Mouse (Mus musculus) CH12.LX (cell line): Measurements from ENCODE around the gene Rnase12. TPM values are rescaled to one million over a fixed set of nuclear protein-coding genes. Genes with fewer than 3 reads are reported as not detected.

Experiments
- DNase-seq: peaks from one replicate; pipeline ENCODE4 v3.0.0-alpha.2; 2013; ENCODE audit errors: extremely low read depth
- H3K27ac ChIP-seq: 2 replicates; pipeline ENCODE4 v1.5.1; 2012; ENCODE audit warnings: low read depth, mild to moderate bottlenecking, control low read depth, moderate library complexity; ENCODE audit not compliant: insufficient read depth
- H3K27me3 ChIP-seq: replicated peaks from 2 replicates; pipeline ENCODE3; 2012; ENCODE audit warnings: inconsistent platforms
- H3K36me3 ChIP-seq, 2 experiments: replicated peaks in 1 of 2; 2 replicates each; pipeline versions ENCODE3 to v1.6.1; 2012; ENCODE audit warnings: inconsistent platforms in 1 of 2, low read length in 1 of 2, mild to moderate bottlenecking in 1 of 2, mixed read lengths in 1 of 2, moderate library complexity in 1 of 2; ENCODE audit not compliant: control insufficient read depth in 1 of 2, insufficient read depth in 1 of 2
- H3K4me1 ChIP-seq, 2 experiments: 2 replicates each; pipeline ENCODE4 v1.6.1; 2012; ENCODE audit warnings: inconsistent platforms in 1 of 2, moderate library complexity in 1 of 2; ENCODE audit not compliant: insufficient read depth in 2 of 2, control insufficient read depth in 1 of 2
- H3K4me2 ChIP-seq: 2 replicates; pipeline ENCODE4 v1.6.1; 2012; ENCODE audit warnings: low read depth, mild to moderate bottlenecking, control low read depth; ENCODE audit not compliant: poor library complexity, insufficient read depth, severe bottlenecking
- H3K4me3 ChIP-seq, 3 experiments: fragments of 150-350 bp in 1 of 3; sonication (generic) in 1 of 3; replicated peaks in 1 of 3; 2 replicates each; pipeline versions ENCODE3 to v1.5.1; 2011 to 2012; ENCODE audit warnings: low read depth in 2 of 3, low read length in 2 of 3, mild to moderate bottlenecking in 2 of 3, moderate library complexity in 2 of 3, control low read depth in 1 of 3, improper control_type of control experiment in 1 of 3, inconsistent platforms in 1 of 3, mixed read lengths in 1 of 3; ENCODE audit not compliant: poor library complexity in 1 of 3
- H3K79me2 ChIP-seq: replicated peaks from 2 replicates; pipeline ENCODE4 v1.6.1; 2012; ENCODE audit warnings: mild to moderate bottlenecking, moderate library complexity; ENCODE audit not compliant: control insufficient read depth, poor library complexity, insufficient read depth, severe bottlenecking; ENCODE audit errors: extremely low read depth
- H3K9ac ChIP-seq: 2 replicates; pipeline ENCODE4 v1.6.1; 2012; ENCODE audit warnings: low read depth, mild to moderate bottlenecking, control low read depth, moderate library complexity; ENCODE audit not compliant: insufficient read depth
- H3K9me3 ChIP-seq: replicated peaks from 2 replicates; pipeline ENCODE3; 2012; ENCODE audit warnings: low read length, inconsistent platforms, mixed read lengths
- BHLHE40 ChIP-seq: IDR thresholded peaks from 2 replicates; pipeline ENCODE4 v1.6.1; 2011; ENCODE audit warnings: mild to moderate bottlenecking, low read depth, low read length, improper control_type of control experiment
- CHD1 ChIP-seq: IDR thresholded peaks from 2 replicates; pipeline ENCODE4 v1.6.1; 2012; ENCODE audit warnings: low read depth, low read length, improper control_type of control experiment, inconsistent platforms
- CHD2 ChIP-seq: IDR thresholded peaks from 2 replicates; pipeline ENCODE4 v1.6.1; 2011; ENCODE audit warnings: low read length, improper control_type of control experiment
- CTCF ChIP-seq, 2 experiments: IDR thresholded peaks in 1 of 2; conservative IDR thresholded peaks in 1 of 2; 2 replicates each; pipeline ENCODE4 v1.5.1; 2011 to 2012; ENCODE audit warnings: low read depth in 2 of 2, low read length in 2 of 2, improper control_type of control experiment in 1 of 2, inconsistent platforms in 1 of 2, mild to moderate bottlenecking in 1 of 2, moderate library complexity in 1 of 2
- ELF1 ChIP-seq: IDR thresholded peaks from 2 replicates; pipeline ENCODE4 v1.6.1; 2014; ENCODE audit warnings: low read depth, mild to moderate bottlenecking, inconsistent platforms, low read length, improper control_type of control experiment
- ETS1 ChIP-seq: conservative IDR thresholded peaks from 2 replicates; pipeline ENCODE4 v1.6.1; 2012; ENCODE audit warnings: low read depth, mild to moderate bottlenecking, inconsistent platforms, low read length, improper control_type of control experiment, moderate library complexity
- GABPA ChIP-seq: IDR thresholded peaks from 2 replicates; pipeline ENCODE4 v1.6.1; 2012; ENCODE audit warnings: low read depth, low read length, improper control_type of control experiment, inconsistent platforms; ENCODE audit not compliant: insufficient replicate concordance
- HCFC1 ChIP-seq: IDR thresholded peaks from 2 replicates; pipeline ENCODE4 v1.6.1; 2012; ENCODE audit warnings: low read depth, mild to moderate bottlenecking, inconsistent platforms, low read length, improper control_type of control experiment
- JUN ChIP-seq: IDR thresholded peaks from 2 replicates; pipeline ENCODE4 v1.6.1; 2011; ENCODE audit warnings: low read depth, mild to moderate bottlenecking, low read length, improper control_type of control experiment, moderate library complexity; ENCODE audit not compliant: insufficient read depth
- MEF2A ChIP-seq: IDR thresholded peaks from 2 replicates; pipeline ENCODE4 v1.6.1; 2014; ENCODE audit warnings: low read depth, mild to moderate bottlenecking, inconsistent platforms, low read length, improper control_type of control experiment, borderline replicate concordance
- MYC ChIP-seq: IDR thresholded peaks from 2 replicates; pipeline ENCODE4 v1.6.1; 2011; ENCODE audit warnings: low read depth, mild to moderate bottlenecking, improper control_type of control experiment, low read length
- POLR2A ChIP-seq: IDR thresholded peaks from 2 replicates; pipeline ENCODE4 v1.6.1; 2011; ENCODE audit warnings: low read depth, mild to moderate bottlenecking, improper control_type of control experiment, low read length
- POLR2AphosphoS2 ChIP-seq: IDR thresholded peaks from 2 replicates; pipeline ENCODE4 v1.6.1; 2011; ENCODE audit warnings: low read depth, low read length, improper control_type of control experiment
- RAD21 ChIP-seq: IDR thresholded peaks from 2 replicates; pipeline ENCODE4 v1.6.1; 2011; ENCODE audit warnings: low read depth, mild to moderate bottlenecking, low read length, improper control_type of control experiment, moderate library complexity
- SIN3A ChIP-seq: IDR thresholded peaks from 2 replicates; pipeline ENCODE4 v1.6.1; 2012; ENCODE audit warnings: low read length, improper control_type of control experiment, inconsistent platforms
- SMC3 ChIP-seq: IDR thresholded peaks from 2 replicates; pipeline ENCODE4 v1.6.1; 2011; ENCODE audit warnings: low read depth, low read length, improper control_type of control experiment
- TBP ChIP-seq: conservative IDR thresholded peaks from 2 replicates; pipeline ENCODE4 v1.6.1; 2011; ENCODE audit warnings: low read depth, low read length, improper control_type of control experiment
- TCF12 ChIP-seq: IDR thresholded peaks from 2 replicates; pipeline ENCODE4 v1.6.1; 2014; ENCODE audit warnings: low read depth, mild to moderate bottlenecking, inconsistent platforms, low read length, improper control_type of control experiment
- UBTF ChIP-seq: IDR thresholded peaks from 2 replicates; pipeline ENCODE4 v1.6.1; 2012; ENCODE audit warnings: low read depth, mild to moderate bottlenecking, inconsistent platforms, low read length, improper control_type of control experiment, moderate library complexity
- USF1 ChIP-seq: IDR thresholded peaks from 2 replicates; pipeline ENCODE4 v1.6.1; 2014; ENCODE audit warnings: low read depth, mild to moderate bottlenecking, inconsistent platforms, low read length, improper control_type of control experiment
- ZC3H11A ChIP-seq: IDR thresholded peaks from 2 replicates; pipeline ENCODE4 v1.6.1; 2012; ENCODE audit warnings: low read depth, mild to moderate bottlenecking, inconsistent platforms, low read length, improper control_type of control experiment
- ZMIZ1 ChIP-seq: IDR thresholded peaks from 2 replicates; pipeline ENCODE4 v1.6.1; 2012; ENCODE audit warnings: low read depth, mild to moderate bottlenecking, inconsistent platforms, low read length, improper control_type of control experiment
- ZNF384 ChIP-seq: IDR thresholded peaks from 2 replicates; pipeline ENCODE4 v1.6.1; 2012; ENCODE audit warnings: low read depth, low read length, improper control_type of control experiment, inconsistent platforms
- dilution Hi-C: fragments of 300-500 bp; cut with MboI; formaldehyde crosslinking; loops from 2 replicates; pipeline ENCODE4 v1.14.3; 2020; ENCODE audit warnings: low sequenced_read_pairs; ENCODE audit not compliant: extremely low pct_unique_long_range_greater_than_20kb, extremely low pct_ligation_motif_present
- in situ Hi-C: fragments of 300-500 bp; cut with MboI; formaldehyde crosslinking; loops from 3 replicates; pipeline ENCODE4 v1.14.3; 2019; ENCODE audit warnings: low sequenced_read_pairs, low pct_ligation_motif_present, low pct_unique_long_range_greater_than_20kb, mixed read lengths
- polyA plus RNA-seq: library from polyadenylated mRNA; unstranded; fragments of >175 nt; gene quantifications from 2 replicates; pipeline ENCODE4 v1.2.1, GENCODE M21; 2012; ENCODE audit warnings: low read depth; ENCODE audit not compliant: insufficient read length
- total RNA-seq, 2 experiments: library from RNA; depleted of rRNA; stranded (reverse); fragments of 300-350 nt in 1 of 2; fragments of >200 nt in 1 of 2; gene quantifications; 2 replicates each; pipeline ENCODE4 v1.2.3; 2012 to 2014

The Rnase12 gene
- total and polyA plus RNA-seq, 3 experiments = 0.38 TPM; not detected in 2

DNA sequence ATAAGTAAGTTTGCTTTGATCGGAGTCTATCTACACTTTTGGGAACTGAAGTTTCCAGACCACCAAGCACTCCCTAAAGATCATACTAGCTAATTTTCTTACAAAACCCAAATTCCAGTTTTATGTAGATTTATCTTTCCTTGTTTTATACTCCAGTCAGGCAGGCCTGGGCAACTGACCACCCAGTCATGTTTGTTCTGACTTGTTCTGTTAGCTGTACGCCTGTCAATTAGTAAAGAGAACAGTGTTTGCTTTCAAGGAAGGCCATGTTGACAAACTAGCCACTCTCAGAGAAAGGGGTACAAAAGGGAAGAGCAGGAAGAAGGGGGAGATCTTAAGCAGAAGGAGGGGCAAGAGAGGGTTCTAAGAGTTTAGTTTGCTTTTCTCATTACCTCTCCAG, 46.9 kb upstream of the Rnase12 start:
- no peaks in the 10 kb centered on the region for H3K27me3 ChIP-seq
- no peaks in the 10 kb centered on the region for H3K79me2 ChIP-seq
- TF ChIP-seq HCFC1 = no peak
- no peak for TF ChIP-seq BHLHE40
- TF ChIP-seq UBTF = no peak
- no peak for TF ChIP-seq CHD2
- no peak for TF ChIP-seq TCF12
- TF ChIP-seq ZNF384 = no peak
- no peak for TF ChIP-seq MYC
- TF ChIP-seq MEF2A = no peak
- no peak for TF ChIP-seq TBP
- no peak for TF ChIP-seq USF1
- no peak for TF ChIP-seq JUN
- TF ChIP-seq GABPA = no peak
- TF ChIP-seq POLR2AphosphoS2 = no peak
- TF ChIP-seq ELF1 = no peak
- no peak for TF ChIP-seq SIN3A
- in situ Hi-C loops = loop anchor here (5.0 to 25.0 kb wide), 2 partner anchors 163 to 358 kb away; partner anchors contain the start of gene Vmn2r89
- H3K4me3 ChIP-seq = no peak overlapping the region
- DNase-seq = no peak
- no peaks in the 10 kb centered on the region for H3K9me3 ChIP-seq
- H3K27ac ChIP-seq = no peak overlapping the region
- H3K9ac ChIP-seq = no peak overlapping the region
- H3K4me2 ChIP-seq = no peak overlapping the region
- peaks cover 16 to 36% of the 10 kb centered on the region in 2 experiments for H3K4me1 ChIP-seq
- H3K36me3 ChIP-seq = no peaks in the 10 kb centered on the region
- dilution Hi-C loops = no loop called here

DNA sequence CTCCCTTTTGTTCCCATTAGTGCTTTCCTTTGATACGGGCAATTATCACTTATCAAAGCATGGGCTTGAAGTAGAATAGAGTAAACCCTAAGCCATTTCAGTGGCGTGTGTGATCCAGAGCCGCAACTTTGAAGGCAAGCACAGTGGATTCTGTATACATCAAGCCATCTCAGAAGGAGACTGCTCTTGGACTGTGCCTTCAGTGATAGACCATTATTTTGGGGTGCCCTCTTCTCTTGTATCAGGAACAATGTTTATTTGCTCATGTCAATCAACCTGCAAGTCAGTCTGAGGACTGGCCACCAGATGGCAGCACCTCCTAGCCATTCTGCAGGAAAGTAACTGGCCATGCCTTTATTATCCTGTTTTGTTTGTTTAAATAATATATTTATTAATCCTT, 45.8 kb upstream of the Rnase12 start:
- H3K4me3 ChIP-seq = no peak overlapping the region
- in situ Hi-C loops = loop anchor here (5.0 to 25.0 kb wide), 2 partner anchors 164 to 359 kb away; partner anchors contain the start of gene Vmn2r89
- dilution Hi-C loops = no loop called here

More for the DNA sequence above, 45.8 kb upstream of the Rnase12 start:
- no peak for TF ChIP-seq ZNF384
- no peak for TF ChIP-seq CHD2
- no peak for TF ChIP-seq HCFC1
- TF ChIP-seq RAD21 = peak; percentile 96
- peak; percentile 96 for TF ChIP-seq SMC3
- peak; percentile 63 to 90 for TF ChIP-seq CTCF (conservative IDR thresholded peaks at IDR 0.05 in 1 of 2, IDR thresholded peaks at IDR 0.05 in 1 of 2; ENCODE audit: low read depth in 2 of 2, low read length in 2 of 2)
- no peak for TF ChIP-seq ZMIZ1
- TF ChIP-seq CHD1 = no peak
- no peak for TF ChIP-seq POLR2A
- TF ChIP-seq MEF2A = 0 out of 2 replicates have a peak, but pooled peaks have one; percentile 46
- TF ChIP-seq ETS1 = no peak
- TF ChIP-seq POLR2AphosphoS2 = no peak
- peak; percentile 93 for TF ChIP-seq ZC3H11A
- no peak for TF ChIP-seq ELF1
- H3K9ac ChIP-seq = no peak overlapping the region
- no peak overlapping the region for H3K27ac ChIP-seq
- no peaks in the 10 kb centered on the region for H3K79me2 ChIP-seq
- no peaks in the 10 kb centered on the region for H3K27me3 ChIP-seq
- H3K36me3 ChIP-seq = no peaks in the 10 kb centered on the region
- DNase-seq = peak; percentile 66
- H3K4me2 ChIP-seq = no peak overlapping the region
- H3K4me1 ChIP-seq = peaks cover 18 to 31% of the 10 kb centered on the region in 2 experiments
- no peaks in the 10 kb centered on the region for H3K9me3 ChIP-seq
